Mouse (Mus musculus): ENCODE measurements around the gene Trap1.
"Not testable (repeated sequence)": the region's sequence is repeated elsewhere in the genome, so short reads cannot be mapped to it uniquely, and the experiment has no call there.

Trap1 gene

DNA sequence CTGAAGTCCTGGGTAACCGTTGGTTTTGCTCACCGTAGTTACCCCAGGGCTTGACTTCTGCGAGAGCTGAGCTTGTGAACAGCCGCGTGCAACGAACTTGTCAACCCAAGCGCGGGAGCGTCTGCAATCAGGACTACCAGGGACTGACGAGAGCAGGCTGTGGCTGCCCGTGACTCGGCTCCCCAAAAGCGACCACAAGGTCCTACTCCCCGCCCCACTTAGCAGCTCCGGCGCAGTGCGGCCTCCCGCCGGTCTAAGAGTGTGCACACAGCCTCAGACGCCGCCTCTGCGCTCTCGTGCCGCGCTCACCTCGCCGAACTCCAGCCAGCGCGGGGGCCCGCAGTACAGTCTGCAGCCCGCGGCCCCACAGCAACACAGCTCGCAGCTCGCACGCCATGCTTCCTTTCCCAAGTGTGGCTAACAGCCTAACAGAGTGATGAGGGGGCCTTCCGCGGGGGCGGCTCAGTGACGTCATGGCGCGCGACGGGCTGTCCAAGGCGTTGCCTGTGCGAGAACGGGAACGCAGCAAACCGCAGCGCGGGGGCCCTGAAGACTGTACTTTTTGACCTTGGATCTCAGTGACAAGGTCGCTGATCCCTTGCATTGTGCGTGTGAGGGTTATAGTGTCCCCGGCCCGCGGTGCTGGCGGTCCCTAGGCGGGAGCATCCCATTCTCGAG lies at the start of gene Trap1:
TSS of gene Trap1 (minus strand) at position 444 of the 678 bp plus-strand sequence.
- in situ Hi-C loops (cut with MboI; ENCODE audit: low sequenced_read_pairs) = no loop called here

GRCm38 (mm10) chr16:4117072-4117471 lies 39.4 kb upstream of the Trap1 start:
- in situ Hi-C loops (cut with MboI; ENCODE audit: low sequenced_read_pairs) = no loop called here

- in situ Hi-C loops (cut with MboI; ENCODE audit: low sequenced_read_pairs) = no loop called here
Measured at GRCm38 (mm10) chr16:4100374-4100773, 22.7 kb upstream of the Trap1 start.

- in situ Hi-C loops (cut with MboI; ENCODE audit: low sequenced_read_pairs) = no loop called here
Measured at GRCm38 (mm10) chr16:4097521-4097920, 19.9 kb upstream of the Trap1 start.

DNA sequence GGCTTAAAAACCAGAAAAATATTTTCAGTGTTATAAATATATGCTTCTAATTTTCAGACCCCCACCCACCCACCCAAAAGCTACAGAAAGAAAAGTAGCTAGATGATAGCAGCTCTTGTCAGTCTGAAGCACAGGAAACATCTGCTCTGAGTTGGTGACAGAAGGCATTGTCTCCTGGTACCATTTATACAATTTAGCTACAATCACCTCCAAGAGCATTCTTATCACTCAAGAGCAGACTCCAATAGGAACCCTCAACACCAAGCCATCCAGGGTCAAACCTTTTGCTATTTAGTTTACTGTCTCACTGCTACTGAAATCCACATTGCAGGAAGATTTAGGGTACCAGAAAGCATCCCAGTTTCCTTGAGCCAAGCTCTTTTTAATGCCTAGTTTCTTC lies 19.3 kb upstream of the Trap1 start:
- in situ Hi-C loops (cut with MboI; ENCODE audit: low sequenced_read_pairs) = no loop called here

GRCm38 (mm10) chr16:4096141-4096540 lies 18.5 kb upstream of the Trap1 start:
- in situ Hi-C loops (cut with MboI; ENCODE audit: low sequenced_read_pairs) = no loop called here

- in situ Hi-C loops (cut with MboI; ENCODE audit: low sequenced_read_pairs) = no loop called here
Measured at GRCm38 (mm10) chr16:4087214-4087913, 9.7 kb upstream of the Trap1 start.

DNA sequence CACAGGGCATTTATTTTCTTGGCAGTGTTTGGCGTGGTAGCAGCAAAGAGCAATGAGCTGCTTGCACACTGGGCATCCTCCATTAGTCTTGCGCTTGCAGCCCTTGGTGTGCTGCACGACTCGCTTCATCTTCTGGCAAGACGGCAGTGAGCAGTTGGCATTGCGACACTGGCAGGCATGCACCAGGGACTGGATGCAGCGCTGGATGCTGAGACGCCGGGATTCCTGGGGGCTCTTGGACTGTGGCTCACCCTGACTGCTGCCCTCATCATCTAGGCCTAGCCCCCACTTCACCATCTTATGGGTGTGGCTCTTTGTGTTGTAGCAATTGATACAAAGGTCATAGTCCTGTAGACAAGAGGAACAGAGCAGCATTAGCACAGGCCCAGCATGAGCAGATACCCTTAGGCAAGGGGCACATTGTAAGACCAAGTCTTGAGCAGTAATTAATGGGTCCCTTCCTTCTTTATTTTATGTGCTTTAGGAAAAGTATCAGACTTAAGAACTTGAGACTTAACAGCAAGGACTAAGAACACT lies 8.3 kb upstream of the Trap1 start:
- in situ Hi-C loops (cut with MboI; ENCODE audit: low sequenced_read_pairs) = no loop called here

DNA sequence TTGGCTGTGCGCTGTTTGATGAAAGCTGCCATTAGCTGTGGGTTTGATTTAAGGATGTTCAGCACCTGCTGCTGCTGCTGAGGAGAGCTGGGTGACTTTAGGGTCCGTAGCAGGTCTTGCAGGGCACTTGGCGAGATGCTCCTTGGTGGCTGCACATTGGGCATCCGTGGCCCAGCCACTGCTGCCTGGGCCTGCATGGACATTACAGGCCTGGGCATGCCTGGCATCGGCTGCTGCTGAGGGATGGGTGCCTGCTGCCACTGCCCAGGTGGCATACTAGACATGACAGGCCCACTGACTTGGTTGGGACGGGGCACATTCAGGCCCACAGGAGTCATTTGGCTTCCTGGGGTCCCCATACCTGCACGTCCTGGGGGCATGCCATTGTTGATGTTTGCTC lies 7.4 kb upstream of the Trap1 start:
- in situ Hi-C loops (cut with MboI; ENCODE audit: low sequenced_read_pairs) = no loop called here

DNA sequence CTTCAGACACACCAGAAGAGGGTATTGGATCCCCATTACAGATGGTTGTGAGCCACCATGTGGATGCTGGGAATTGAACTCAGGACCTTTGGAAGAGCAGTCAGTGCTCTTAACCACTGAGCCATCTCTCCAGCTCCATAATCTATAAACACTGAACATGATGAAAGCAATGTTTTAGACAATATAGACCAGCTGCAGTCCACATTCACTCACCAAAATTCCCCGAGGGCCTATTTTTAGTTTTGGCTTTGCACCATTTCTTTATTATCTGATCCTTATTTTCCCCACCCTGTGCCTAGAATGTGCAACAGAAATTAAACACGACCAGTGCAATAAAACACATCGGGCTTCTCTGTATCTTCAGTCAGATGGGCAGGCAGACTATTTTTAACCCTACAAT lies 2.8 kb upstream of the Trap1 start:
- in situ Hi-C loops (cut with MboI; ENCODE audit: low sequenced_read_pairs) = not testable (repeated sequence)

GRCm38 (mm10) chr16:4079656-4080055 lies 2.0 kb upstream of the Trap1 start:
- in situ Hi-C loops (cut with MboI; ENCODE audit: low sequenced_read_pairs) = no loop called here

DNA sequence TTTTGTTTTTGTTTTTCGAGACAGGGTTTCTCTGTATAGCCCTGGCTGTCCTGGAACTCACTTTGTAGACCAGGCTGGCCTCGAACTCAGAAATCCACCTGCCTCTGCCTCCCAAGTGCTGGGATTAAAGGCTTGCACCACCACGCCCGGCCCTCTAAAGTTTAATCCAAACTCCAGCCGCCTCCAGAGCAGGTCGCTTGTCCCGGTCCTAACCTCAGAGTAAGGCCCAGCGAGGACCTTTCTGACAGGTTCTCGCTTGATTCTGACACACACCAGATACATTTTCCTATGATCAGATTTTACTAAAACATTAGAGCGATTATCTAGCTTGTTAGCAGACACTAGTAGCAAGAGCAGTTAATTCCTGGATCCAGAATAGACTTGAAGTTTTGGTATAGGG lies 675 bp upstream of the Trap1 start:
- in situ Hi-C loops (cut with MboI; ENCODE audit: low sequenced_read_pairs) = not testable (repeated sequence)

DNA sequence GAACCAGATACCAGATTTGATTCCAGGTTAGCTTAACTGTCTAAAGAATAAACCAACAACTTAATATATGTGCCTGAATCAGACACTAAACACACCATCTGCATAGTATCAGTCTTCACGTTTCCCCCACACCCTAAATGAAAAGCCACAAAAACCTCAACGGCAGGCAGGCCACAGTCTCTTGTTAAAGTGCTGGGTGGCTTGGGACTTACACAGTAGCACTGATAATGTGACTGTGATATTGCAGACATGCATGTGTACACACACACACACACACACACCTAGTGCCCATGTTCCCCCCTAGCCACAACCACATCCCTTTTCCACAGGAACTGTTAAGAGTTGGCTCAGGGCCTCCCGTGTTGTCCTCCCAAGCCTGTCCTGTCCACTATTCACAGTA lies 2.8 kb downstream of the Trap1 start:
- in situ Hi-C loops (cut with MboI; ENCODE audit: low sequenced_read_pairs) = no loop called here

- in situ Hi-C loops (cut with MboI; ENCODE audit: low sequenced_read_pairs) = no loop called here
Measured at GRCm38 (mm10) chr16:4074297-4074696, 3.3 kb downstream of the Trap1 start.

GRCm38 (mm10) chr16:4068588-4068987 lies 9.0 kb downstream of the Trap1 start:
- in situ Hi-C loops (cut with MboI; ENCODE audit: low sequenced_read_pairs) = loop anchor here (10.0 kb wide), 1 partner anchor 216 kb away; no protein-coding TSS in a partner anchor

- in situ Hi-C loops (cut with MboI; ENCODE audit: low sequenced_read_pairs) = loop anchor here (10.0 kb wide), 1 partner anchor 220 kb away; no protein-coding TSS in a partner anchor
Measured at GRCm38 (mm10) chr16:4064945-4065344, 12.7 kb downstream of the Trap1 start.

DNA sequence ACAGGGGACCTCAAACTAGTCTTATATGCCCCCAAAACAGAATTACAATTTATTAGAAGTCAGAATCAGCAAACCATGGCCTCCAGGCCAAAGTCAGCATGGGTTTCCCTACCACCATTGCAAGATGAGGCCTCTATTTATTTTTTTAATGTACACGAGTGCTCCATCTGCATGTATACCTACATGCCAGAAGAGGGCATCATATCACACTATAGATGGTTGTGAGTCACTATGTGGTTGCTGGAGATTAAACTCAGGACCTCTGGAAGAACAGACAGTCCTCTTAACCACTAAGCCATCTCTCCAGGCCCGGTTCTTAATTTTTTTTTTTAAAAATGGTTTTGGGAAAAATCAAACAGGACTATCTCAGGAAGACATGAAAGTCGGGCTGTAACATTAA lies 23.8 kb downstream of the Trap1 start:
- in situ Hi-C loops (cut with MboI; ENCODE audit: low sequenced_read_pairs) = no loop called here

DNA sequence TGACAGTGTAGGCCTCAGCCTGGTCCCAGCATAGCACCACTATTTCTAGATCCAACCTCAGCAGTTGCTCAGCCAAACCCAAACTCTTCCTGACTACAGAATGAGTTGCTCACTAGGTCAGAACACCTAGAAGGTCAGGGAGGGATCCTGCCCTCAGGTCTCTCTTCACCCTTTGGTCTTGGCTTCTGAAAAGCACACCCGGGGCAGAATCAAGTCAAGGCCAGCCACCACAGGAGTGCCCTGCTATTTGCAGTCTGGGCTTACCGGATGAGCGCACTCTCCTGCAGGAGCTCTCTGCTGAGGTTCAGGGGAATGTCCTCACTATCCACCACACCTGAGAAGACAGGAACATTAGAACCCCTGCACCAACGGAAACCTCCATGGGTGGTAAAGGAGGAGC lies 25.0 kb downstream of the Trap1 start:
- in situ Hi-C loops (cut with MboI; ENCODE audit: low sequenced_read_pairs) = no loop called here

DNA sequence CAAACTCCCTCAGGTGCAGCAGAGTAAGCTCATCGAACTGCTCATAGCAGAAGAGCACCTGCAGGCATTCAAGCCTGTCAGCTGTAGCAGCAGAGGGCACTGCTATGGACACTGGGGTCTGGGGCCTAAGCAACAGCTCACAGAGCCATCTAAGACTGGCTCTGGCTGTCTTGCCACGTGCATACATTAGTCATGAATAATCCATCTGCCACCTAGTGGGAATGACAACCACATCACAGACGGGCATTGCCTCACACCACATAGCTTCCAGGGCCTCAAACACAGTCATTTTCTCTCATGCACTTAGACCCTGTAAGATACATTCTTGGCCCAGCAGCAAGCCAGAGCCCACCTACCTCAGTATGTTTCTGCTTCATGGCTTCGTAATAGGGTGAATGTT lies 32.1 kb downstream of the Trap1 start:
- in situ Hi-C loops (cut with MboI; ENCODE audit: low sequenced_read_pairs) = no loop called here

DNA sequence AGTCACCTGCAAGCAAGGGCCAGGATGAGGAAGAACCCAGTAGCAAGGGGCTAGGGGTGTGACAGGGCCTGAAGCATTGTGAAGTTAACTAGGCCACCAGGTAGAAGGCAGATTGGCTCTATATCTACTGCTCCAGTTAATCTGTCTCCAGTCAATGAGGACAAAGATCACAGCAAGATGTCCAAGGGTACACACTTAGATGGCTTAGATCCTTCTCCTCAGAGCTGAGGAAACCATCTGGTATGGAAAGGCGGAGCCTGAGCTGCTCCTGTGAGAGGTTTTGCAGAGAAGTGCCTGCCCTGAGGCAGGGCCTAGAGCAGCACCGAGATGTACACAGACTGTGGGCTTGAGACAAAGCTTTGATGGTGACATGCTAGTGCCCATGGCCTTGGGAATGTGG lies 33.5 kb downstream of the Trap1 start:
- in situ Hi-C loops (cut with MboI; ENCODE audit: low sequenced_read_pairs) = no loop called here

- in situ Hi-C loops (cut with MboI; ENCODE audit: low sequenced_read_pairs) = no loop called here
Measured at GRCm38 (mm10) chr16:4041646-4042045, 36.0 kb downstream of the Trap1 start.

GRCm38 (mm10) chr16:4040206-4040605 lies 37.4 kb downstream of the Trap1 start:
- in situ Hi-C loops (cut with MboI; ENCODE audit: low sequenced_read_pairs) = no loop called here
